Mouse (Mus musculus): ENCODE measurements around the gene Adh5. TPM values are rescaled to one million over a fixed set of nuclear protein-coding genes. Genes with fewer than 3 reads are reported as not detected.

The Adh5 gene
- total and polyA plus RNA-seq, 3 experiments: 128 to 351 (median 187) TPM

DNA sequence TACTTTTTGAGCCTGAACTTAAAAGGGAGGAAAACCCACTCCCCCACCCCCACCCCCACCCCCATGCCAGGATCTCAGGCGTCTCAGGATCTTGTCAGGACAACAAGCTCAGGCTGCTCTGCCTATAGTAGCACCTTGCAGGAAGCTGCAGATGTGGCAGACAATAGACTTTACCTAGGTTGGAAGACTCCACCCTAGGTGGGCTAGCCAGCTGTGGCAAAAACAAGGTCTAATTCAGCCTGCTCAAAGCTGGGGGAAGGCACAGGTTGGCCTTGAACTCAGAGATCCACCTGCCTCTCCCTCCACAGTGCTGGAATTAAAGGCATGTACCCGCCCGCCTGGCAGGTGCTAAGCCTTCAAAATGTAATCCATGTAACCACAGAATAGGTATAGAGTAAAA, 4.2 kb upstream of the Adh5 start:
- Histone ChIP-seq H3K36me3 (ENCODE audit: control insufficient read depth in 1 of 2, insufficient read depth in 2 of 2, low read length in 2 of 2) (peaks cover 0 to 2% of the 10 kb centered on the region in 2 experiments; a peak in 2 of 4 replicates), H3K4me1 (ENCODE audit: control insufficient read depth in 1 of 2, insufficient read depth in 2 of 2, low read length in 2 of 2) (peaks cover 0 to 7% of the 10 kb centered on the region in 2 experiments; a peak in 1 of 4 replicates), H3K27me3 (ENCODE audit: control insufficient read depth in 1 of 2, insufficient read depth in 2 of 2, low read length in 2 of 2) (peaks cover 1 to 2% of the 10 kb centered on the region in 2 experiments; a peak in 1 of 4 replicates), H3K9ac (ENCODE audit: control insufficient read depth, low read depth, low read length, poor library complexity, severe bottlenecking) (no peak overlapping the region), H3K9me3 (replicated peaks; ENCODE audit: insufficient read depth, low read length) (no peaks in the 10 kb centered on the region), H3K79me2 (ENCODE audit: control insufficient read depth, insufficient read depth, low read length, poor library complexity) (peaks cover 7% of the 10 kb centered on the region), H3K4me3 (ENCODE audit: control insufficient read depth in 1 of 2, insufficient read depth in 1 of 2, low read depth in 2 of 2, low read length in 2 of 2) (no peak overlapping the region), H3K27ac (ENCODE audit: control insufficient read depth, low read depth, low read length) (no peak overlapping the region)
- no peak for DNase-seq (ENCODE audit: low read depth, low spot score)
- TF ChIP-seq TBP (IDR thresholded peaks at IDR 0.05; ENCODE audit: low read depth, low read length) (no peak), ZMIZ1 (IDR thresholded peaks at IDR 0.05; ENCODE audit: low read depth, low read length) (no peak), BHLHE40 (IDR thresholded peaks at IDR 0.05; ENCODE audit: borderline replicate concordance, low read depth, low read length) (no peak), MAX (IDR thresholded peaks at IDR 0.05; ENCODE audit: low read length) (no peak), MXI1 (IDR thresholded peaks at IDR 0.05; ENCODE audit: low read depth, low read length) (no peak), CTCF (IDR thresholded peaks at IDR 0.05 in 2 of 3, conservative IDR thresholded peaks at IDR 0.05 in 1 of 3; ENCODE audit: control insufficient read depth in 1 of 3, insufficient read depth in 1 of 3, low read depth in 2 of 3, low read length in 3 of 3, poor library complexity in 1 of 3, severe bottlenecking in 1 of 3) (no peak)

DNA sequence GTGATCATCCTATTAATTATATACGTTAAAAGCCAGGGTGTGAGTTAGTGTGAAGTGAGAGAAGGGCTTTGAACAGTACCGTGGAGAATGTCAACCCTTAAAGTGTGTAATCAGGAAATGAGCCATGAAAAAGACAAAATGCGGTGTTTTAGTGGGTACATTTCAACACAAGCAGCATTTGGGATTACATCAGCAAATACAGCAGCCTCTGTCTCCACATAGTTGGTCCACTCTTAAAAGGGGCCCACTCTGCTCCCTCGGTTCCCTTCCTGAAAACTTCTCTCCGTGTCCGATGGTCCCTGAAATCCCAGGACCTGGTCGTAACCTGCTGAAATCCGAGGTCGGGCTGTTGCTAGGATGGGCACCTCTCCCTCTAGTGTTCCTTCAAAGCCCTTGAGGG, 690 bp upstream of the Adh5 start:
- TF ChIP-seq MAZ (IDR thresholded peaks at IDR 0.05; ENCODE audit: low read depth, low read length): no peak
- no peak for TF ChIP-seq EP300 (IDR thresholded peaks at IDR 0.05; ENCODE audit: low read depth in 1 of 2, low read length in 2 of 2)
- TF ChIP-seq CTCF (IDR thresholded peaks at IDR 0.05 in 2 of 3, conservative IDR thresholded peaks at IDR 0.05 in 1 of 3; ENCODE audit: control insufficient read depth in 1 of 3, insufficient read depth in 1 of 3, low read depth in 2 of 3, low read length in 3 of 3, poor library complexity in 1 of 3, severe bottlenecking in 1 of 3): no peak
- 0 out of 4 replicates have a peak, but pooled peaks of 1 of the 2 experiments have one; percentile 20 for TF ChIP-seq POLR2A (IDR thresholded peaks at IDR 0.05; ENCODE audit: control insufficient read depth in 1 of 2, insufficient read depth in 1 of 2, low read depth in 1 of 2, low read length in 2 of 2, poor library complexity in 1 of 2)
- no peak for TF ChIP-seq USF1 (IDR thresholded peaks at IDR 0.05; ENCODE audit: low read depth, low read length)
- TF ChIP-seq BHLHE40 (IDR thresholded peaks at IDR 0.05; ENCODE audit: borderline replicate concordance, low read depth, low read length): peak; percentile 3; the same call in 1 of the 2 replicates
- no peak for TF ChIP-seq MYB (IDR thresholded peaks at IDR 0.05; ENCODE audit: low read depth, low read length)
- 0 out of 2 replicates have a peak, but pooled peaks have one; percentile 1 for TF ChIP-seq SMC3 (IDR thresholded peaks at IDR 0.05; ENCODE audit: low read depth, low read length)
- no peak for TF ChIP-seq MAX (IDR thresholded peaks at IDR 0.05; ENCODE audit: low read length)
- no peak for TF ChIP-seq ZKSCAN1 (IDR thresholded peaks at IDR 0.05; ENCODE audit: low read depth, low read length)
- no peak for DNase-seq (ENCODE audit: low read depth, low spot score)
- Histone ChIP-seq H3K4me3 (ENCODE audit: control insufficient read depth in 1 of 2, insufficient read depth in 1 of 2, low read depth in 2 of 2, low read length in 2 of 2) (peak overlapping the region; percentile 78 to 82), H3K36me3 (ENCODE audit: control insufficient read depth in 1 of 2, insufficient read depth in 2 of 2, low read length in 2 of 2) (peaks cover 0 to 6% of the 10 kb centered on the region in 2 experiments; a peak in 3 of 4 replicates), H3K4me1 (ENCODE audit: control insufficient read depth in 1 of 2, insufficient read depth in 2 of 2, low read length in 2 of 2) (peaks cover 4 to 10% of the 10 kb centered on the region in 2 experiments; a peak in 3 of 4 replicates), H3K27me3 (ENCODE audit: control insufficient read depth in 1 of 2, insufficient read depth in 2 of 2, low read length in 2 of 2) (no peaks in the 10 kb centered on the region), H3K27ac (ENCODE audit: control insufficient read depth, low read depth, low read length) (peak overlapping the region; percentile 92), H3K9ac (ENCODE audit: control insufficient read depth, low read depth, low read length, poor library complexity, severe bottlenecking) (peak overlapping the region; percentile 84), H3K9me3 (replicated peaks; ENCODE audit: insufficient read depth, low read length) (no peaks in the 10 kb centered on the region), H3K79me2 (ENCODE audit: control insufficient read depth, insufficient read depth, low read length, poor library complexity) (peaks cover 11% of the 10 kb centered on the region)

DNA sequence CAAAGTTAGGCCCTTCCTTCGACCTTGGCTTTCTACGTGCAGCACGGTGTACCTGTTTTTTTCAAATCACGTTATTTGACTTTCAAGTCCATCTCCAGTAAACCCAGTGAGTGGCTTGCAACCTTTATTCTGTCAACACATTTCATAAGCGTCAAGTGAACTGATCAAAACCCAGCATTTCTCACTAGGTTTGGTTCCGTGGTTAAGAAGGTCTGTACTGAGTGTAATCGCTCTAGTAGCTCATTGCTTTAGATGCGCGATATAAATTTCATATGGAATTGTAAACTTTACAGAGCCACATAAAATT, 525 bp downstream of the Adh5 start:
- no peaks in the 10 kb centered on the region for H3K27me3 ChIP-seq (ENCODE audit: control insufficient read depth in 1 of 2, insufficient read depth in 2 of 2, low read length in 2 of 2)
- peaks cover 4 to 10% of the 10 kb centered on the region in 2 experiments; a peak in 3 of 4 replicates for H3K4me1 ChIP-seq (ENCODE audit: control insufficient read depth in 1 of 2, insufficient read depth in 2 of 2, low read length in 2 of 2)
- peak overlapping the region; percentile 76 to 85 for H3K4me3 ChIP-seq (ENCODE audit: control insufficient read depth in 1 of 2, insufficient read depth in 1 of 2, low read depth in 2 of 2, low read length in 2 of 2)
- H3K36me3 ChIP-seq (ENCODE audit: control insufficient read depth in 1 of 2, insufficient read depth in 2 of 2, low read length in 2 of 2): peaks cover 0 to 6% of the 10 kb centered on the region in 2 experiments; a peak in 3 of 4 replicates
- peak overlapping the region; percentile 78 for H3K9ac ChIP-seq (ENCODE audit: control insufficient read depth, low read depth, low read length, poor library complexity, severe bottlenecking)
- no peak for DNase-seq (ENCODE audit: low read depth, low spot score)
- no peak overlapping the region for H3K27ac ChIP-seq (ENCODE audit: control insufficient read depth, low read depth, low read length)
- no peaks in the 10 kb centered on the region for H3K9me3 ChIP-seq (replicated peaks; ENCODE audit: insufficient read depth, low read length)
- H3K79me2 ChIP-seq (ENCODE audit: control insufficient read depth, insufficient read depth, low read length, poor library complexity): peaks cover 11% of the 10 kb centered on the region
- TF ChIP-seq MYC (IDR thresholded peaks at IDR 0.05; ENCODE audit: low read depth, low read length) (0 out of 2 replicates have a peak, but pooled peaks have one; percentile 27), GATA1 (IDR thresholded peaks at IDR 0.05; ENCODE audit: low read depth, low read length) (0 out of 2 replicates have a peak, but pooled peaks have one; percentile 4), CHD1 (IDR thresholded peaks at IDR 0.05; ENCODE audit: low read depth, low read length) (peak; percentile 52; the same call in 1 of the 2 replicates), UBTF (IDR thresholded peaks at IDR 0.05; ENCODE audit: borderline replicate concordance, insufficient read depth, low read depth, low read length) (no peak)
